Comparison of ENCODE assay signal across 18 mouse cellular contexts in the genomic region with DNA sequence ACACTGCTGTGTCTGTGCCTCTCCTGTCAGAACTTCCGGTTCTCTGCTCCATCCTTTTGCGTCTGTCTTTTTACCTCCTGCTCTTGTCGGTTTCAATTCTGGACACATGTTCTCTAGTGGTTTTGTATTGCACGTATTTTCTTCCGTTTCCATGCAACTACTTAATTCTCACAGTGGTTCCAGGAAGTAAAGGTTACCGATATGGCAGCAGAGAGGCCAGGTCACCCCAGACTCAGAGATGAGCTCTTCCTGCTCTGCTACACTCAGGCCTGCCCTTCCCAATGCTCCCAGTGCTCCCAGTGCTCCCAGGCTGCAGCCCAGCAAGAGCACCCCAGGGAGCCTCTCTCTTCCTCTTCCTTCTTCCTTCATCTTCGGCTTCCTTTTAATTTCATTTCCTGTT. TPM values are rescaled to one million over a fixed set of nuclear protein-coding genes. Genes with fewer than 3 reads are reported as not detected.
A peak's percentile ranks its signal among the peaks of the same experiment; 100 is the strongest.
DNase-seq lines count a peak whose midpoint lies in the region; ATAC-seq and TF ChIP-seq lines count a peak whose summit lies in the region.
"Had no signal": no experiment of that assay in that cellular context is flagged by ENCODE, and none has a peak within 500 bp of the region (broad histone marks: within the 10 kb centered on the region; RNA-seq: fewer than 3 reads in every experiment).

No protein-coding gene starts in this region.

- no peak for TF ChIP-seq CTCF in kidney, postnatal 0 days (IDR thresholded peaks at IDR 0.05; ENCODE audit: low read depth)

- WGBS in kidney, postnatal 0 days, result 51% methylated on average over 7 of the region's 7 CpGs

- H3K4me1 ChIP-seq in kidney, postnatal 0 days (replicated peaks; ENCODE audit: insufficient read depth, low read length), result no peaks in the 10 kb centered on the region
- H3K4me1 ChIP-seq: stomach, embryonic 15.5 days had no signal

- H3K9ac ChIP-seq in kidney, postnatal 0 days (ENCODE audit: low read depth, low read length), result no peak overlapping the region
- H3K9ac ChIP-seq: limb, embryonic 13.5 days; midbrain, embryonic 12.5 days; neural tube, embryonic 13.5 days; stomach, embryonic 15.5 days had no signal

- no peak for ATAC-seq in kidney, postnatal 0 days (replicated peaks; ENCODE audit: low FRiP score, low read depth)
- peak; percentile 89 for ATAC-seq in activated CD4-positive, CD25-positive, alpha-beta regulatory T cell, adult 4 months
- peak; percentile 59 for ATAC-seq in megakaryocyte progenitor cell, adult 5-6 weeks (replicated peaks; ENCODE audit: poor library complexity)
- ATAC-seq in erythroblast, adult 5-6 weeks (replicated peaks; ENCODE audit: low FRiP score, poor library complexity, severe bottlenecking), result no peak
- ATAC-seq: hindbrain, postnatal 0 days had no signal

- no peak overlapping the region for H3K4me3 ChIP-seq in kidney, postnatal 0 days (replicated peaks; ENCODE audit: low read depth, low read length)
- H3K4me3 ChIP-seq: limb, embryonic 13.5 days; midbrain, embryonic 12.5 days; neural tube, embryonic 13.5 days; stomach, embryonic 15.5 days had no signal

- no peak overlapping the region for H3K4me2 ChIP-seq in kidney, postnatal 0 days (ENCODE audit: low read length)
- H3K4me2 ChIP-seq: limb, embryonic 13.5 days; midbrain, embryonic 12.5 days; neural tube, embryonic 13.5 days; stomach, embryonic 15.5 days had no signal

- no peaks in the 10 kb centered on the region for H3K9me3 ChIP-seq in kidney, postnatal 0 days (replicated peaks; ENCODE audit: low read length)
- H3K9me3 ChIP-seq: limb, embryonic 13.5 days; midbrain, embryonic 12.5 days; neural tube, embryonic 13.5 days; stomach, embryonic 15.5 days had no signal

- H3K27ac ChIP-seq in kidney, postnatal 0 days, result no peak overlapping the region
- H3K27ac ChIP-seq: hindbrain, postnatal 0 days; limb, embryonic 13.5 days; midbrain, embryonic 12.5 days; neural tube, embryonic 13.5 days; stomach, embryonic 15.5 days had no signal

- DNase-seq in kidney, postnatal 0 days (ENCODE audit: low spot score), result peak; percentile 29
- DNase-seq in kidney, adult 9 months, result no peak
- DNase-seq in B cell, adult 2 months, result peak; percentile 26 to 41
- no peak for DNase-seq in Muller cell, postnatal 12 days (ENCODE audit: inconsistent ontology term)
- no peak for DNase-seq in embryo, embryonic 10.5 days (ENCODE audit: low spot score)
- DNase-seq: adrenal gland, postnatal 25 days; heart, postnatal 10 days; kidney, postnatal 25 days; right cerebral cortex, adult 18-20 months had no signal

- H3K36me3 ChIP-seq in kidney, postnatal 0 days (ENCODE audit: insufficient read depth, low read length), result no peaks in the 10 kb centered on the region
- H3K36me3 ChIP-seq: limb, embryonic 13.5 days; midbrain, embryonic 12.5 days; neural tube, embryonic 13.5 days; stomach, embryonic 15.5 days had no signal

- no peaks in the 10 kb centered on the region for H3K27me3 ChIP-seq in kidney, postnatal 0 days (ENCODE audit: insufficient read depth, low read length)
- H3K27me3 ChIP-seq: CH12.LX; limb, embryonic 13.5 days; midbrain, embryonic 12.5 days; neural tube, embryonic 13.5 days; stomach, embryonic 15.5 days had no signal

RNA-seq across cellular contexts. Expression of gene Atxn7l1, which starts 15.7 kb away (rescaled TPM):
- 9.3 TPM in 2 replicates for polyA plus RNA-seq in kidney, postnatal 0 days (2015; fragmentation: Nextera tagmentation; extraction: Ambion mirVana)
- 10 to 100 TPM; 69.1 to 80.6 TPM for polyA plus RNA-seq in activated CD4-positive, CD25-positive, alpha-beta regulatory T cell, adult 4 months (2017; shearing (Covaris generic))
- total RNA-seq in megakaryocyte progenitor cell, adult 5-6 weeks (2015), result 71.1 and 96.1 TPM in 2 replicates
- total RNA-seq in megakaryocyte progenitor cell, adult 5-6 weeks (2017), result 33.1 and 37.4 TPM in 2 replicates
- 179 and 188 TPM in 2 replicates for total RNA-seq in erythroblast, adult 5-6 weeks (2015; ENCODE audit: low replicate concordance)
- 105 and 131 TPM in 2 replicates for total RNA-seq in erythroblast, adult 5-6 weeks (2017; ENCODE audit: low replicate concordance)

RNA-seq across cellular contexts. Expression of gene Cdhr3, which starts 39.1 kb away (rescaled TPM):
- polyA plus RNA-seq in kidney, postnatal 0 days (2015; fragmentation: Nextera tagmentation; extraction: Ambion mirVana), result not detected in 2 replicates
- under 1 TPM; 0.25 to 0.65 TPM for polyA plus RNA-seq in activated CD4-positive, CD25-positive, alpha-beta regulatory T cell, adult 4 months (2017; shearing (Covaris generic))
- total RNA-seq in megakaryocyte progenitor cell, adult 5-6 weeks (2015), result not detected in 2 replicates
- not detected in 2 replicates for total RNA-seq in megakaryocyte progenitor cell, adult 5-6 weeks (2017)
- total RNA-seq in erythroblast, adult 5-6 weeks (2015; ENCODE audit: low replicate concordance), result not detected in 2 replicates
- total RNA-seq in erythroblast, adult 5-6 weeks (2017; ENCODE audit: low replicate concordance), result 1.5 TPM in 1 of 2 replicates, not detected in the other
- total RNA-seq: adrenal gland, postnatal 25 days had no signal

Comparison
In these comparisons a context has a peak if more than half of its experiments do, and no peak if none do; other contexts are left out.
1. DNase-seq: peak in kidney, postnatal 0 days (single experiment) and B cell, adult 2 months (2 of 2); none in kidney, adult 9 months (single experiment), Muller cell, postnatal 12 days (single experiment) and embryo, embryonic 10.5 days (single experiment).
2. ATAC-seq: peak in activated CD4-positive, CD25-positive, alpha-beta regulatory T cell, adult 4 months (single experiment) and megakaryocyte progenitor cell, adult 5-6 weeks (single experiment); none in kidney, postnatal 0 days (single experiment) and erythroblast, adult 5-6 weeks (single experiment).